Comparison of ENCODE assay signal across 8 mouse cellular contexts in the genomic region with DNA sequence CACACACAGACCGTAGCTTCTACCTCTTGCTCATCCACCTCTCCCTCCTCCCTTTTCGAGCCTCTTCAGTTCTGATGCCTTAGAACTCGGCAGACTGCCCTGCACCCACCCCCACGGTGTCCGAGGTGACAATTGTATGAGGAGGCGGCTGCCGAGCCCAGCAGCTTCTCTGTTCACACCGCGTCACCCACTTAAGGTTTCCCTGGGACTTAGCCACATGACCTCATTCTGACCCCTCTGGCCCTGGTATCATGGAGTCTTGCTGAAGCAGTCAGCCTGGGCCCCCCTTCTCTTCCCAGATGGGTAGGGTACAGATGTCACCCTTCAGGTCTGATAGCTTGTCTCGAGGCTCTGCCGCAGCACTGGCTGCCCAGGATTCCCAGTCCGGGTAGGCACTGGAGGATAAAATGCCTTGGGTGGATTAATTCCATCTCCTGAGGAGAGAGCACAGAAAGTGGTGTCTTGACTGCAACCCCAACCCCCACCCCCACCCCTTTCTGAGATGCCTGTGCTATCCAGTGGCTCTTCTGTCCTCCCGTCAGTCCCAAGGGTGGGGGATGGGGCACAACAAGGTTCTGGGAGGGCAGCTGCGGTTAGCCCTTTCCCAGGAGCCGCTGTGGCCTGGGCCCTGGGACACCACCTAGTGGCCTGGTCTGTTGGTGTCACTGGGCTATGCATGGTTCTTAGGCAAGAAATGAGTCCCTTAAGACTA. TPM values are rescaled to one million over a fixed set of nuclear protein-coding genes. Genes with fewer than 3 reads are reported as not detected.
DNase-seq lines count a peak whose midpoint lies in the region; ATAC-seq lines count a peak whose summit lies in the region.

No protein-coding gene starts in this region.

- WGBS in intestine, embryonic 14.5 days: 3% methylated on average over 15 of the region's 15 CpGs

- no peaks in the 10 kb centered on the region for H3K36me3 ChIP-seq in intestine, embryonic 14.5 days (ENCODE audit: control insufficient read depth, insufficient read depth, low read length)

- H3K9me3 ChIP-seq in intestine, embryonic 14.5 days (ENCODE audit: control insufficient read depth, low read length): no peaks in the 10 kb centered on the region

- peak overlapping the region; percentile 28 for H3K4me3 ChIP-seq in intestine, embryonic 14.5 days (ENCODE audit: low read depth, low read length)

- 0 out of 2 replicates have a peak overlapping the region, but pooled peaks have one; percentile 22 for H3K9ac ChIP-seq in intestine, embryonic 14.5 days (ENCODE audit: low read length)

- H3K27ac ChIP-seq in intestine, embryonic 14.5 days (ENCODE audit: low read depth): peak overlapping the region; percentile 84

- H3K27me3 ChIP-seq in intestine, embryonic 14.5 days (replicated peaks; ENCODE audit: control insufficient read depth, insufficient read depth, low read length): no peaks in the 10 kb centered on the region

- H3K4me1 ChIP-seq in intestine, embryonic 14.5 days (replicated peaks; ENCODE audit: control insufficient read depth, insufficient read depth, low read length): peaks cover 63% of the 10 kb centered on the region

- H3K4me2 ChIP-seq in intestine, embryonic 14.5 days (ENCODE audit: low read length): peak overlapping the region; percentile 68

- peak; percentile 50; the same call in 1 of the 2 replicates for ATAC-seq in intestine, embryonic 14.5 days (replicated peaks; ENCODE audit: low FRiP score, low TSS enrichment, low read depth)
- peak; percentile 59 for ATAC-seq in megakaryocyte progenitor cell, adult 5-6 weeks (replicated peaks; ENCODE audit: poor library complexity)

- intact Hi-C loops in gastrocnemius, postnatal 14 days (cut with DNase I; ENCODE audit: low total_unique reads): no loop called here
- intact Hi-C loops in left cerebral cortex, postnatal 14 days (cut with DNase I): loop anchor here (5.0 kb wide), 1 partner anchor 75 kb away; no protein-coding TSS in a partner anchor

- peak; percentile 92 for DNase-seq in ZHBTc4 (ENCODE audit: low read depth, low spot score)
- DNase-seq in cerebellum, postnatal 4 days (ENCODE audit: low spot score in 2 of 2): peak; percentile 77 to 84
- DNase-seq in gastrocnemius, postnatal 14 days: peak; percentile 96
- peak; percentile 86 for DNase-seq in intestine, embryonic 14.5 days (ENCODE audit: low spot score)
- peak; percentile 78 to 86 for DNase-seq in left cerebral cortex, postnatal 14 days (ENCODE audit: low spot score in 2 of 2)
- DNase-seq in right cerebral cortex, adult 2 months (ENCODE audit: low spot score in 2 of 2): peak; percentile 75 to 79
- peak; percentile 78 for DNase-seq in urinary bladder, adult 2 months (ENCODE audit: low spot score)

RNA-seq across cellular contexts. Expression of gene Mrps23, which starts 42.4 kb away (rescaled TPM):
- total RNA-seq in gastrocnemius, postnatal 14 days (2021): 100 to 1,000 TPM; 127 to 132 TPM
- polyA plus RNA-seq in intestine, embryonic 14.5 days (2014; fragmentation: Nextera tagmentation; extraction: Ambion mirVana): 60.8 and 65.2 TPM in 2 replicates
- 10 to 100 TPM; 68.6 to 75.4 TPM for total RNA-seq in left cerebral cortex, postnatal 14 days (2021)
- 64.5 and 73.5 TPM in 2 replicates for total RNA-seq in megakaryocyte progenitor cell, adult 5-6 weeks (2015)
- total RNA-seq in megakaryocyte progenitor cell, adult 5-6 weeks (2017): 49.0 and 90.6 TPM in 2 replicates
- polyA plus RNA-seq in urinary bladder, adult 2 months (2012; rRNA removed): 77.3 and 83.9 TPM in 2 replicates

Comparison
In these comparisons a context has a peak if more than half of its experiments do, and no peak if none do; other contexts are left out.
1. Peak in every context shown above with its lines: DNase-seq, ATAC-seq, H3K4me3 ChIP-seq and H3K27ac ChIP-seq.